Mouse (Mus musculus) CD4-positive, CD25-positive, alpha-beta regulatory T cell, adult 4 months (primary cell): Measurements from ENCODE around the gene Prkg2. TPM values are rescaled to one million over a fixed set of nuclear protein-coding genes. Genes with fewer than 3 reads are reported as not detected.

Source experiments
- ATAC-seq: one replicate; pipeline ENCODE4 v1.8.0; 2017
- polyA plus RNA-seq, 2 experiments: library from polyadenylated mRNA; unstranded; fragments of 100-300 nt; shearing (Covaris generic); gene quantifications; one replicate each; pipeline ENCODE4 v1.2.1; 2017

Prkg2 gene
- not detected for polyA plus RNA-seq

DNA sequence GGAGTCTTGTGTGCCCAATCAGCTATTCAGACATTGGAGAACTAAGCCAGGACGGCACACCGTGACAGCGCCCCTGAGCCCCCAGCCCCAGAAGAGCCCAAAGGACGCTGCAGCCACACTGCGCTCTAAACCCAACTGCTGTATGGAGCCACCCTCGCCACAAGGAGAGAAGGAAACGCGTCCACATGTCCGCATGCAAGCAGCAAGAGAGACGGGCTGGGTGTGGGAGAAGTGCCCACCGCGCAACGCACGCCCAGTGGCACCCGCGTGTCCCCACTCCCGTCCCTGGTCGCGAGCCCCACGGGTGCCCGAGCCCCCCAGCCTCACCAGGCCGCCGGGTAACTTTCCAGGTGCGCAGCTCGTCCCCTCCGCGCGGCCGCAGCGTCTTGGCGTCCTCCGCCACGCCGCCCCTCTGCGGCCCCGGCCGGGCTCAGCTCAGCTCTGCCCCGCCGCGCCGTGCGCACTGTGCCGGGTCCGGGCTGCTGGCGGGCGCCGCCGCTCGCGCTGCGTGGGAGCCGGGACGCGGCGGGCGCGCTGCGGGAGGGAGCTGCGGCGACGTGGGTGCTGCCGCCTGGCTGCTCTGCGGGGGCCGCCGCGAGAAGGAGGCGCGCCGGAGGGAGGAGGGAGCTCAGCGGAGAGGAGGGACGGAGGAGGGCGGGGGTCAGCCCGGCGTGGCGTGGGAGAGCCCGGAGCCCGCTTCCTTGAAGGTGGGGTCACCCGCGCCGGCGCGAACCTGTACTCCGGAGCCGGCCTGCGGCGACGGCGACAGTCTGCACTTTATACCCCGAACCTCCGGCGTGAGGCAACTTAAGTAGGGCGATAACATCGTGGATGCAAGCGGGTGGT is at the start of gene Prkg2:
Gene Prkg2 (minus strand): TSS at position 756 of the 846 bp plus-strand sequence.
- ATAC-seq, result no peak

DNA sequence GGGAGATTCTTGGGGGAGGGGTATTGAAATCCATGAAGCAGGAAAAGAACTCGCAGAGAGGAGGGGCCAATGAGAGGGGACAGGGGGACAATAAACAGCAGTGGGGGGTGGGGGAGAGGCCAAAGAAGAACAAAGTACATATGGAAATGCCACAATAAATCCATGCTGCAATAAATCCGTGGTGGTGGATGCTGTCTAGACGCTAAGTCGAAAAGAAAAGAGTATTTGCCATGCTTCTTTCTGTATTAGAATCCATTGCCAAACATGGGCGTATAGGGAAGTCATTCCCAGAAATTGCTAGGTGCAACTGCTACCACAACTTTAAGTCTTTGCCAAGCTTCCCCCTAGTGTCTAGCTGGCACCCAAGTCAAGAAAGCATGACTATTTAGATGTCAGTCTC is 46.8 kb upstream of the Prkg2 start:
- no peak for ATAC-seq

GRCm38 (mm10) chr5:99078375-99078774 is 41.2 kb upstream of the Prkg2 start:
- no peak for ATAC-seq

DNA sequence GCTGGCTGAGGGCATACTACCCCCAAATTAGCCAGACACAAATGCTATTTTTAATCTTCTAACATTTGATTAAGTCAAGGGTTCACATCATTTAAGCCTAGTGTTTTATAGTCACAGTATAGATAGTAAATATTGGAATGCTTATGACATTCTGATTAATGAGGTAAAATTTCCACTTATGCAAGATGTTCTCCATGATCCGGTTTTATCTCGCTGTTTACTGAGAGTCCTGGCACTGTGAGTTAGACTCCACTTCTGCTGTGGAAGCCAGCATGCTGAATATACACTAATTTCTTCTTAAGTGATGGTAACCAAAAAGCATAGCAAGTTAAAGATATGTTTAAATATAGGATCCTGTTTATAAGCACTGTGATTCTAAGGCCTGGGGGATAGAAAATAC is 31.2 kb upstream of the Prkg2 start:
- ATAC-seq, result no peak

DNA sequence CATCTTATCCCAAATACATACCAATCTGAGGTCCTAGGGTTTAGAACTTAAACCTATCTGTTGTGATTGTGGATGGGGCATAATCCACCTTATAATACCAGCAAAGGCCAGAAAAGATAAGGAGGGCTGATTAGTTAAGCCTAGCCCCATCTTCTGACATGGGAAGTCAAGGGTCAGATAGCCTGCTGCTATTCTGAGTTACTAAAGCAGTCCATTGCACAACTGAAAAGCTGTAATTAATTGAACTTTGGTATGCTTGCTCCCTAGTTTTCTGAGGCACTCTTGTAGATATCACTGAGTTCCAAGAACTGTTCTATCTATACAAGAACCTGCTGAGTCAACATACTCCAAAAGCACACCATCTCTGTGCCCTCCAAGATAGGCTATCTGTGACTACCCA is 25.4 kb upstream of the Prkg2 start:
- no peak for ATAC-seq

DNA sequence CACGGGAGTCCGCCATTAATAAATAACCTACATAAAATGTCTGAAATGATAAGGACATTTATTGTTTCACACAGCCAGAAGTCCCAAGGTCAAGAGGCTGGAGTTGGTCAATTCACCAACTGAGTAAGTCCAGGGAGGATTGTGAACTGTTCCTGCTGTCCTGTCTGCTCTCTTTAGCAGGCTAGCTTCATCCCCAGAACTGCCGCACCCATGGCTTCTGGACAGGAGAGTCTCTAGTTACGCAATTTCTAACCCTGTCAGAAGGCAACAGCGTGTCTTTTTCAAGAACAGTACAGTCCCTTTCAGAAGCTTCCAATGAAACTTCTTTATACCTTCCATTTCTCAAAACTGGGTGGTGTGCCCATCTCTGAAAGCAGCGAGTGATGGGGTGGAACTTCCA is 1.9 kb upstream of the Prkg2 start:
- no peak for ATAC-seq

DNA sequence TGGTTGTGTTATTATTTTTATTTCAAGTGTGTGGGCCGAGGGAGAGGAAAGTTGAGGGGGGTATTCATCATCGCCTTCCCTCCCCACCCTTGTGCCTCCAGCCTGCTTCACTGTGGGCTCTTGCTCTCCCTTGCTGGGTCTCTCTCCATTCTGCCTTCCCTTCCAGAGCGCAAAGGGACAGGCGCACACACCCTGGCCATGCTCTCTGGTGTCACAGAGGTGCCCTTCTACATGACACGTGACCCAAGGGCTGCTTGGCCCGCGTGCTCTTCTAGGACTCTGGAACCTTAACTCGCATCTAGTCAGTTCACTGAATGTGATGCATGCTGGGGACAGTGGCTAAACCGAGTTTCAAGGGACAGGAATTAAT is 276 bp upstream of the Prkg2 start:
- ATAC-seq, result no peak

GRCm38 (mm10) chr5:99035961-99036360 is 1.2 kb downstream of the Prkg2 start:
- no peak for ATAC-seq

GRCm38 (mm10) chr5:99031551-99032149 is 5.5 kb downstream of the Prkg2 start:
- no peak for ATAC-seq

GRCm38 (mm10) chr5:99026343-99026742 is 10.8 kb downstream of the Prkg2 start:
- ATAC-seq, result no peak

GRCm38 (mm10) chr5:99019709-99020108 is 17.4 kb downstream of the Prkg2 start:
- ATAC-seq, result no peak

DNA sequence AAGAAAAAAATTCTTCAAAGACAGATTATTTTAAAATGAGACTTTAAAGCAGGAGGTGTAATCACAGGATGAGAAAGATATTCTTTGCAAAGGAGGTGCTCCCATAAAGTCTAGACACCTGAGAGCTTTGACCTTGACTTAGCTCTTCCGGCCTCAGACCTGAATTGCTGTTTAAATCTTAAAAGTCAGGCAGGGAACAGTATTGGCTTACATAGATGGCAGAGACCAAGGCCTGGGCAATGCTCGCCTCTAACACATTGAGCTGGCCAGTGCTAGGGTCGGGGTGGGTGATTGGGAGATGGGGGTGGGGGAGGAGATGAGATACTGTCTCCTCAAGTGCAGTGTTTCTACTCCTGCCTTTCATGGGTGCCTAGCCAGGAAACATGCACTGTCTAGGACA is 22.0 kb downstream of the Prkg2 start:
- no peak for ATAC-seq

DNA sequence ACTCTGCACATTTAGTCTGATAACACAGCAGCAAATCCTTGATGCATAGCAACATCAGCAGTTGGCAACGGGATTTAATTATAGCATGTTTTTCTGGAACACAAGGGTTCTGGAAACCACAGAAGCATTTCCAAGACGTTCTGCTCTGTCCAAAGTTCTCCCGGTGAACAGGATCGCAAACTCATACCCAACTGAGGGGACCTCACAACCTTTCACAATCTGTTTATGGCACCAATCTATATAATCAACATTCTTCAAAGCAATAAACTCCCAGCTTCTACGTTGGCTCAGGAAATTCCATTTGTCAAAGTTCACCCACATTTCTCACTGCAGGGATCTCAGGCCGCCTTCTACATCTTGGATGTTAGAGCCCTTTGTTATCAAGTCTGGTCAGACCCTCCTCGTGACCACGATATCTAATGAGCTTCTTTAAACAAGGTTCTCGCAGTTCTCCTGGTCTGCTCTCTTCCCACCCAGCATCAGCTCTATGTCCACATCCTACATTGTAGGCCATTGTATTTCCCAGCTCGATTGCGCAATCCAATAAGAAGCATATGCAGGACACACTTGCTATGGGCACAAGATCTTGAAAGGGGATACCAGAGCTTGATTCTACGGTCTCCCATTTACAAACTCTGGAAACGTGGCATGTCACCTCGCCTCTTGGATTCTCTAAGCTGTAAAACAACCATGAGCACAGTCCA is 26.6 kb downstream of the Prkg2 start:
- no peak for ATAC-seq

GRCm38 (mm10) chr5:98998104-98998503 is 39.0 kb downstream of the Prkg2 start:
- no peak for ATAC-seq

DNA sequence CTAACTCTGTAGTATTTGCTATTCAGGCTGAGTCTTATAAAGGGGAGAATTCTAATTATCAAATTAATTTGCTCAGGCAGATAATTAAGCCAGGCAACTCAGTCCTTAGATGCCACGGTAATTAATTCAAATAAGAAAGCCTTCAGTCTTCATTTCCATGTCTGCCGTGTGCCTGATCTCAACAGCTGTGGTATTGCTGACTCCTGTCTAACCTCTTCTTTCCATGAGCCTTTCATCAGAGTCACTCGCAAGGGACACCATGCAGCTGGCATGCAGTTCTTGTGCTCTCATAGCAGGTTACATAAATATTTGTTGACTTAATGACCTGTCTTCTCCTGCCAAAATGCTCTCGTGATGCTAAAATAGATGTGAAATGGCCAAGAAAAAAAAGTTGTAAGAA is 41.4 kb downstream of the Prkg2 start:
- ATAC-seq, result no peak

GRCm38 (mm10) chr5:98991600-98991999 is 45.6 kb downstream of the Prkg2 start:
- ATAC-seq, result no peak

DNA sequence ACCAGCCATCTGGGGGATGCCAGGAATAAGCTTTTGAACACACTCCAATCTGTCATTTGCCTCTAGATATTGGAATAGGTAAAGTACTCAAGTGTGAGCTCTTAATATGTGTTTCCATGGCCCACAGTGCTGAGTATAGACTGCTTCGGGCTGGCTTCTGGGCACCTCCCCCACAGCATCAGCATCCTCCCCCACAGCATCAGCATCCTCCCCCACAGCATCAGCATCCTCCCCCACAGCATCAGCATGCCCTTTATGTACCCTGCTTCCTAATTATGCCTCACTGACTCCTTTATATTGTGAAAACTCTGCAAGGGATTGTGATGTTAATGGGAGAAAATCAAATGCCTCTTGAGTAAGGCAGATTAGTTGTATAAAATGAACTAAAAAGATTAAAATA is 49.5 kb downstream of the Prkg2 start:
- ATAC-seq, result no peak

DNA sequence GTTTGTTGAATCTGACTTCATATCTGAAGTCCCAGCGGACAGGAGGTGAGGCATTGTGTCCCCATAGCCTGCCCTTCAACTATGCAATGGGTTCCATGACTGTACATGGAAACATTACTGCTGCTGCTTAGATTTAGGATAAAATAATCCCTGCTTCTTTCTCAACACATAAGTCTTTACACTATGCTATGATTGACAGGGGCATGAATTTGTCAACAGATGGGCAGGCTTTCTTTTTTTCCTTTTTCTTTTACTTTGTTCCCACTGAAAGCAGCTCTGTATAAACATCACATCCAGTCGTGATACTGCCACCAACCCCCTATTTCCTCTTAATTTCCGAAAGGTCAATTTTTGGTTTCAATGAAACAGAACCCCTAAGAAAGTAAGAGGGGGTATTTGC is 50.0 kb downstream of the Prkg2 start:
- no peak for ATAC-seq

DNA sequence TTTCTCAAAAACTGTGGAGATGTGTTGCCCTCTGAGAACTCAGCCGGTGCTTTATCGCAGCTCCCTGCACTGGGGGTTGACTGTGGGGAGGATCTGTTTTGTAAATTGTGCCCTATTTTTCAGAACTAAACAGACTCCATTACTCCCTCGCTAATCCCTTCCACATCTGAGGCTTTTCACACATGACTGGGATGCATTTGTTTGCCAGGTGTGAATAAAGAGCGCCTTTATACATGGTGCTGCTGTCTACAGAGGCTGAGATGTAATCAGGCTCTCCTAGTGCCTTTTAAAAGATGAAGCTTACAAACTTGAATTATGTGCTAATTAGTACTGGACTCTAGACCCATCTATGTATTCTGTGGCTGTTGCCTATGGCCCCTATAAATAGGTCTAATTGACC is 50.7 kb downstream of the Prkg2 start:
- no peak for ATAC-seq

- no peak for ATAC-seq
Observed at GRCm38 (mm10) chr5:98986011-98986410, 51.1 kb downstream of the Prkg2 start.

GRCm38 (mm10) chr5:98985077-98985476 is 52.1 kb downstream of the Prkg2 start:
- no peak for ATAC-seq

DNA sequence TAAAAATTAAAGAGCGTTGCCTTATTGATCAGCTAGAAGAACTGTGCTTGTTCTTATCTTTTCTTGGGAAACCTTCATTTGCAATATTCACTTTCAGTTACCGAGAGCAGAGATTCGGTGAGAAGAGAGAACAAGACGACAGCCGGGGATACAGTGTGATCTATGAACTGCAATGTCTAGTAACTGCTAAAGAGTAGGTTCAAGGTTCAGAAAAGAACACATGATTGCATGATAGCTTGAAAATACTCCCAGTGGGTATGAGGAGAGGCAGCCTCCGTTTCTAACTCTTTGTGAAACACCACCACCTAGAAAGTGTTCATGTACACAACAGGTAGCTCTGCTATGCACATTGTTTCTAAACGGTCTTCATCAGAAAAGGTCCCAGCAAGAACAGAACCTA is 55.8 kb downstream of the Prkg2 start:
- no peak for ATAC-seq

DNA sequence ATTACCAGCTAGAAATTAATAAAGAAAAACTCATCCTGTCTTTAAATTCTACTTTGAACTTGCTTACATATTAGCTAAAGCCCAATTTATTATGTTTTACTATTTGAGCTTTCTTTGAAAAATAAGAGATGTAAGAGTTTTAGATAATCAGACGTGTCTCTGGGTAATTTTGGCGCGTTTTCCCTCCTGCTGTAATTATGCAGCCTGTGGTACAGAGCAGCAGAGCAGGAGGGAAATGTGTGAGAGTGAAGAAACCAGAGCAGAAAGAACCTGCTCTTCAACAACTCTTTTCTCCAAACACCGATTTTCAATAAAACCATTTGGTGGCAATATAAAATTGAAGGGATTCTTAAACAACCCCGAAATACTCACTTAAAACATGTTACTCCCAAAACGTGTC is 58.8 kb downstream of the Prkg2 start:
- no peak for ATAC-seq
